Mouse (Mus musculus) MEL (cell line): Measurements from ENCODE around the gene Arhgef15. TPM values are rescaled to one million over a fixed set of nuclear protein-coding genes. Genes with fewer than 3 reads are reported as not detected.

Experiments used
- DNase-seq: peaks from one replicate; pipeline ENCODE4 v3.0.0; 2011; ENCODE audit warnings: low read depth, low spot score
- H3K27ac ChIP-seq: 2 replicates; pipeline ENCODE4 v1.5.1; 2012; ENCODE audit warnings: low read depth, mild to moderate bottlenecking, control low read depth, low read length, moderate library complexity; ENCODE audit not compliant: control insufficient read depth
- H3K27me3 ChIP-seq, 2 experiments: fragments of 150-350 bp in 1 of 2; sonication (generic) in 1 of 2; 2 replicates each; pipeline ENCODE4 v1.6.1; 2012; ENCODE audit warnings: low read length in 2 of 2, mild to moderate bottlenecking in 2 of 2, improper control_type of control experiment in 1 of 2, moderate library complexity in 1 of 2; ENCODE audit not compliant: insufficient read depth in 2 of 2, control insufficient read depth in 1 of 2
- H3K36me3 ChIP-seq, 2 experiments: 2 replicates each; pipeline ENCODE4 v1.6.1; 2012 to 2014; ENCODE audit warnings: low read length in 2 of 2, improper control_type of control experiment in 1 of 2, inconsistent platforms in 1 of 2, mild to moderate bottlenecking in 1 of 2; ENCODE audit not compliant: insufficient read depth in 2 of 2, control insufficient read depth in 1 of 2
- H3K4me1 ChIP-seq, 2 experiments: fragments of 150-350 bp in 1 of 2; sonication (generic) in 1 of 2; 2 replicates each; pipeline ENCODE4 v1.6.1; 2012; ENCODE audit warnings: low read length in 2 of 2, improper control_type of control experiment in 1 of 2, mild to moderate bottlenecking in 1 of 2; ENCODE audit not compliant: insufficient read depth in 2 of 2, control insufficient read depth in 1 of 2
- H3K4me3 ChIP-seq, 2 experiments: fragments of 150-350 bp in 1 of 2; sonication (generic) in 1 of 2; 2 replicates each; pipeline ENCODE4 v1.5.1; 2012; ENCODE audit warnings: low read depth in 2 of 2, low read length in 2 of 2, mild to moderate bottlenecking in 2 of 2, moderate library complexity in 2 of 2, control low read depth in 1 of 2, improper control_type of control experiment in 1 of 2; ENCODE audit not compliant: control insufficient read depth in 1 of 2, insufficient read depth in 1 of 2
- H3K79me2 ChIP-seq: 2 replicates; pipeline ENCODE4 v1.6.1; 2012; ENCODE audit warnings: mild to moderate bottlenecking, low read length, moderate library complexity; ENCODE audit not compliant: control insufficient read depth, poor library complexity, insufficient read depth
- H3K9ac ChIP-seq: 2 replicates; pipeline ENCODE4 v1.6.1; 2012; ENCODE audit warnings: low read depth, mild to moderate bottlenecking, control low read depth, low read length, moderate library complexity; ENCODE audit not compliant: control insufficient read depth, poor library complexity, severe bottlenecking
- H3K9me3 ChIP-seq: fragments of 150-350 bp; sonication (generic); replicated peaks from 2 replicates; pipeline ENCODE4 v1.6.1; 2012; ENCODE audit warnings: mild to moderate bottlenecking, low read length, improper control_type of control experiment, moderate library complexity; ENCODE audit not compliant: insufficient read depth
- BHLHE40 ChIP-seq: IDR thresholded peaks from 2 replicates; pipeline ENCODE4 v1.6.1; 2012; ENCODE audit warnings: low read depth, mild to moderate bottlenecking, inconsistent platforms, low read length, improper control_type of control experiment, borderline replicate concordance
- CHD1 ChIP-seq: IDR thresholded peaks from 2 replicates; pipeline ENCODE4 v1.6.1; 2012; ENCODE audit warnings: low read depth, mild to moderate bottlenecking, inconsistent platforms, low read length, improper control_type of control experiment
- CHD2 ChIP-seq: IDR thresholded peaks from 2 replicates; pipeline ENCODE4 v1.6.1; 2011; ENCODE audit warnings: low read length, improper control_type of control experiment
- CTCF ChIP-seq, 3 experiments: IDR thresholded peaks in 2 of 3; conservative IDR thresholded peaks in 1 of 3; 2 replicates each; pipeline ENCODE4 v1.5.1; 2011 to 2012; ENCODE audit warnings: low read length in 3 of 3, low read depth in 2 of 3, mild to moderate bottlenecking in 2 of 3, improper control_type of control experiment in 1 of 3, inconsistent platforms in 1 of 3, mixed read lengths in 1 of 3, moderate library complexity in 1 of 3; ENCODE audit not compliant: control insufficient read depth in 1 of 3, insufficient read depth in 1 of 3, poor library complexity in 1 of 3, severe bottlenecking in 1 of 3
- ELF1 ChIP-seq: IDR thresholded peaks from 2 replicates; pipeline ENCODE4 v1.6.1; 2014; ENCODE audit warnings: low read depth, mild to moderate bottlenecking, inconsistent platforms, low read length, improper control_type of control experiment, moderate library complexity
- EP300 ChIP-seq, 2 experiments: IDR thresholded peaks; 2 replicates each; pipeline ENCODE4 v1.6.1; 2011; ENCODE audit warnings: improper control_type of control experiment in 2 of 2, low read length in 2 of 2, low read depth in 1 of 2, mild to moderate bottlenecking in 1 of 2
- ETS1 ChIP-seq: IDR thresholded peaks from 2 replicates; pipeline ENCODE4 v1.6.1; 2012; ENCODE audit warnings: low read depth, mild to moderate bottlenecking, inconsistent platforms, low read length, improper control_type of control experiment, moderate library complexity
- GABPA ChIP-seq: IDR thresholded peaks from 2 replicates; pipeline ENCODE4 v1.6.1; 2012; ENCODE audit warnings: low read depth, mild to moderate bottlenecking, inconsistent platforms, low read length, improper control_type of control experiment, moderate library complexity
- HCFC1 ChIP-seq: IDR thresholded peaks from 2 replicates; pipeline ENCODE4 v1.6.1; 2012; ENCODE audit warnings: low read depth, mild to moderate bottlenecking, inconsistent platforms, low read length, improper control_type of control experiment, moderate library complexity
- JUND ChIP-seq: IDR thresholded peaks from 2 replicates; pipeline ENCODE4 v1.6.1; 2011; ENCODE audit warnings: low read depth, mild to moderate bottlenecking, improper control_type of control experiment, low read length
- KAT2A ChIP-seq: conservative IDR thresholded peaks from 2 replicates; pipeline ENCODE4 v1.6.1; 2012; ENCODE audit warnings: low read depth, low read length, improper control_type of control experiment, inconsistent platforms
- MAFK ChIP-seq: IDR thresholded peaks from 2 replicates; pipeline ENCODE4 v1.6.1; 2011; ENCODE audit warnings: low read depth, mild to moderate bottlenecking, low read length, improper control_type of control experiment, borderline replicate concordance
- MAX ChIP-seq: IDR thresholded peaks from 2 replicates; pipeline ENCODE4 v1.6.1; 2011; ENCODE audit warnings: low read length, improper control_type of control experiment
- MEF2A ChIP-seq: IDR thresholded peaks from 2 replicates; pipeline ENCODE4 v1.6.1; 2014; ENCODE audit warnings: low read depth, mild to moderate bottlenecking, inconsistent platforms, low read length, improper control_type of control experiment; ENCODE audit not compliant: poor library complexity, insufficient replicate concordance, severe bottlenecking; ENCODE audit errors: extremely low read depth
- NELFE ChIP-seq: IDR thresholded peaks from 2 replicates; pipeline ENCODE4 v1.6.1; 2011; ENCODE audit warnings: low read depth, low read length, improper control_type of control experiment
- NRF1 ChIP-seq: IDR thresholded peaks from 2 replicates; pipeline ENCODE4 v1.6.1; 2014; ENCODE audit warnings: low read depth, mild to moderate bottlenecking, inconsistent platforms, low read length, improper control_type of control experiment, moderate library complexity; ENCODE audit not compliant: poor library complexity, insufficient read depth, severe bottlenecking
- POLR2AphosphoS5 ChIP-seq: IDR thresholded peaks from 2 replicates; pipeline ENCODE4 v1.6.1; 2012; ENCODE audit warnings: low read depth, borderline replicate concordance, mild to moderate bottlenecking, inconsistent platforms, low read length, moderate library complexity, mixed read lengths
- SIN3A ChIP-seq: IDR thresholded peaks from 2 replicates; pipeline ENCODE4 v1.6.1; 2012; ENCODE audit warnings: low read length, improper control_type of control experiment, inconsistent platforms
- SMC3 ChIP-seq: IDR thresholded peaks from 2 replicates; pipeline ENCODE4 v1.6.1; 2011; ENCODE audit warnings: low read depth, low read length, improper control_type of control experiment
- TAL1 ChIP-seq: IDR thresholded peaks from 2 replicates; pipeline ENCODE4 v1.6.1; 2012; ENCODE audit warnings: mild to moderate bottlenecking, inconsistent platforms, low read length, moderate library complexity, mixed read lengths
- TBP ChIP-seq: IDR thresholded peaks from 2 replicates; pipeline ENCODE4 v1.8.0; 2011; ENCODE audit warnings: low read depth, low read length, improper control_type of control experiment
- ZC3H11A ChIP-seq: IDR thresholded peaks from 2 replicates; pipeline ENCODE4 v1.6.1; 2012; ENCODE audit warnings: low read depth, mild to moderate bottlenecking, inconsistent platforms, low read length, improper control_type of control experiment
- ZKSCAN1 ChIP-seq: IDR thresholded peaks from 2 replicates; pipeline ENCODE4 v1.6.1; 2012; ENCODE audit warnings: low read depth, mild to moderate bottlenecking, inconsistent platforms, low read length, improper control_type of control experiment, moderate library complexity
- ZMIZ1 ChIP-seq: IDR thresholded peaks from 2 replicates; pipeline ENCODE4 v1.6.1; 2012; ENCODE audit warnings: low read depth, mild to moderate bottlenecking, inconsistent platforms, low read length, improper control_type of control experiment, moderate library complexity
- polyA plus RNA-seq, 2 experiments: library from polyadenylated mRNA; stranded (reverse) in 1 of 2; unstranded in 1 of 2; fragments of >175 nt in 1 of 2; fragments of >200 nt in 1 of 2; gene quantifications; 2 replicates each; pipeline versions ENCODE4 v1.2.1 to v1.2.4; 2012; ENCODE audit warnings: low replicate concordance in 2 of 2, low read depth in 1 of 2; ENCODE audit not compliant: insufficient read length in 2 of 2, insufficient read depth in 1 of 2, missing spikeins in 1 of 2
- total RNA-seq: library from RNA; depleted of rRNA; stranded (reverse); fragments of 300-350 nt; gene quantifications from 2 replicates; pipeline ENCODE4 v1.2.3, GENCODE M21; 2012

The Arhgef15 gene
- total and polyA plus RNA-seq, 3 experiments: 0.23 to 0.74 TPM; not detected in 1

- H3K79me2 ChIP-seq: no peaks in the 10 kb centered on the region
- peaks cover 0 to 2% of the 10 kb centered on the region in 2 experiments; a peak in 1 of 4 replicates for H3K36me3 ChIP-seq
- TF ChIP-seq JUND (no peak), BHLHE40 (no peak), TAL1 (no peak), CHD2 (no peak), ZKSCAN1 (no peak), NRF1 (no peak), KAT2A (no peak), POLR2AphosphoS5 (no peak), MAFK (no peak), HCFC1 (no peak), NELFE (no peak), EP300 (IDR thresholded peaks at IDR 0.05; ENCODE audit: low read depth in 1 of 2, low read length in 2 of 2) (no peak)
- H3K27me3 ChIP-seq: peaks cover 0 to 2% of the 10 kb centered on the region in 2 experiments; a peak in 2 of 4 replicates
- no peaks in the 10 kb centered on the region for H3K9me3 ChIP-seq
- H3K4me3 ChIP-seq: no peak overlapping the region
- H3K4me1 ChIP-seq: peaks cover 0 to under 1% of the 10 kb centered on the region in 2 experiments; a peak in 1 of 4 replicates
- DNase-seq: no peak
- H3K9ac ChIP-seq: no peak overlapping the region
- H3K27ac ChIP-seq: no peak overlapping the region
Measured at GRCm38 (mm10) chr11:68929947-68930346, 27.3 kb downstream of the Arhgef15 start.

GRCm38 (mm10) chr11:68926981-68927380, 30.3 kb downstream of the Arhgef15 start, which contains the start of gene Odf4:
Gene Odf4, minus strand, starts transcription at chr11:68927081.
- no peak for DNase-seq
- TF ChIP-seq ELF1: no peak
- no peak for TF ChIP-seq POLR2AphosphoS5
- no peak for TF ChIP-seq MAX
- no peak for TF ChIP-seq GABPA
- TF ChIP-seq HCFC1: no peak
- TF ChIP-seq CHD2: no peak
- no peak for TF ChIP-seq KAT2A
- TF ChIP-seq CHD1: no peak
- TF ChIP-seq ZC3H11A: no peak
- no peak for TF ChIP-seq MEF2A
- no peak for TF ChIP-seq ETS1
- TF ChIP-seq TBP: no peak
- TF ChIP-seq NRF1: no peak
- no peak for TF ChIP-seq SIN3A
- TF ChIP-seq JUND: no peak
- no peak for TF ChIP-seq ZMIZ1
- TF ChIP-seq SMC3: no peak
- no peak for TF ChIP-seq ZKSCAN1
- no peak for TF ChIP-seq BHLHE40
- TF ChIP-seq CTCF (IDR thresholded peaks at IDR 0.05 in 2 of 3, conservative IDR thresholded peaks at IDR 0.05 in 1 of 3; ENCODE audit: control insufficient read depth in 1 of 3, insufficient read depth in 1 of 3, low read depth in 2 of 3, low read length in 3 of 3, poor library complexity in 1 of 3, severe bottlenecking in 1 of 3): no peak
- H3K9ac ChIP-seq: no peak within 1 kb of the TSS

More at GRCm38 (mm10) chr11:68926981-68927380, 30.3 kb downstream of the Arhgef15 start, which contains the start of gene Odf4:
- Histone ChIP-seq H3K4me1 (peaks cover 6 to 9% of the 10 kb centered on the region in 2 experiments), H3K27ac (no peak within 1 kb of the TSS), H3K9me3 (no peaks in the 10 kb centered on the region), H3K36me3 (peaks cover 0 to 8% of the 10 kb centered on the region in 2 experiments; a peak in 2 of 4 replicates), H3K79me2 (no peaks in the 10 kb centered on the region), H3K27me3 (no peaks in the 10 kb centered on the region; a peak in 1 of 4 replicates), H3K4me3 (no peak within 1 kb of the TSS)
